In genomic region chr4:36325603-36326002, GRCm38 (mm10) we compare ENCODE assay signal across 21 mouse cellular contexts.
"Had no signal": no experiment of that assay in that cellular context is flagged by ENCODE, and none has a peak within 500 bp of the region (broad histone marks: within the 10 kb centered on the region; RNA-seq: fewer than 3 reads in every experiment).

No protein-coding gene starts in this region.

- ATAC-seq: forebrain, embryonic 13.5 days; forebrain, embryonic 14.5 days; forebrain, embryonic 15.5 days; forebrain, embryonic 16.5 days; forebrain, postnatal 0 days had no signal

- DNase-seq: cerebellum, adult 8-10 months; cerebellum, adult 9-10 months; cerebellum, adult 9-11 months; cerebellum, postnatal 10 days; cerebellum, postnatal 14 days; cerebellum, postnatal 25 days; cerebellum, postnatal 36 days; embryo, embryonic 11 days; forebrain, postnatal 0 days; gastrocnemius, adult 2 months; gastrocnemius, postnatal 10 days; gastrocnemius, postnatal 14 days; gastrocnemius, postnatal 25 days; gastrocnemius, postnatal 36 days; heart, adult 11 months; heart, adult 18-20 months; heart, adult 2 months had no signal
